Mouse (Mus musculus) lung, postnatal 25 days (tissue): ENCODE results near the gene Ficd.
"Not testable (repeated sequence)": the region's sequence is repeated elsewhere in the genome, so short reads cannot be mapped to it uniquely, and the experiment has no call there.

ENCODE experiments used
- DNase-seq: peaks from one replicate; pipeline ENCODE4 v3.0.0; 2022; ENCODE audit warnings: low spot score

Gene Ficd

GRCm38 (mm10) chr5:113775585-113775984 is 40.0 kb downstream of the Ficd start:
- no peak for DNase-seq

DNA sequence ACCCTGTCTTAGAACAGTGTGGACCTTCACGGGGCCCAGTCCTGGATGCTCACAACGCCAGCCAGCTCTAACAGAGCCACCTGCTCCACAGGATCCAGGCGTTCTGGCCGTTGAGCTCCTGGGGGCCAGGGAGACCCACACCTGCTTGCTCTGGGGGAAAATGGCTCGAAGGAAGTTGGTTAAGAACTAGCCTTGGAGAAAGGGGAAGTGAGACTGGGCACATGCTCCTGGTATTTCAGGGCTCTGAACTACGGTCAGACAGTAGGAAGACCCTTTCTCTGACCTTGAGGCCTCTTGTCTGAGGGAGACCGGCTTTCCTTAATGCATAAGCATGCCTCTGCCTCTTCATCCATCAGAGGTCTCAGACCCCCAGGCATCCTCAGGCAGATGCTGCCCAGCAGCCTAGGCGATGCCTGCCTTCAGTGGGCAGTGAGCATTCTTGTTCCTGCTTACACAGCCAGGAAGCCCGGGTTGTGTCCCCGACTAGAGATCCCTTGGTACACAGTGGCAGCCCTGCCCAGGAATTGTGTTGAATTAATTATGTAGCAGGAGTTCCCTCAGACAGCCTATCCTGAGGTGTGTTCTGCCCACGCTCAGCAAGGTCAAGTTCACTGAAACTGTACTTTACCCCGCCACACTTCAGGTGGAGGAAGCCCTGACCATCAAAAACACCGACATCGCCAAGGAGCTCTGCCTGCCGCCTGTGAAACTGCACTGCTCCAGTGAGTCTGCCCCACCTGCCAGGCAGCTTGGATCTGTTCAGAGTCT is 40.7 kb downstream of the Ficd start:
- peak; percentile 35 for DNase-seq

GRCm38 (mm10) chr5:113776896-113777226 is 41.3 kb downstream of the Ficd start:
- peak; percentile 43 for DNase-seq

GRCm38 (mm10) chr5:113777728-113778127 is 42.1 kb downstream of the Ficd start:
- DNase-seq, result not testable (repeated sequence)

DNA sequence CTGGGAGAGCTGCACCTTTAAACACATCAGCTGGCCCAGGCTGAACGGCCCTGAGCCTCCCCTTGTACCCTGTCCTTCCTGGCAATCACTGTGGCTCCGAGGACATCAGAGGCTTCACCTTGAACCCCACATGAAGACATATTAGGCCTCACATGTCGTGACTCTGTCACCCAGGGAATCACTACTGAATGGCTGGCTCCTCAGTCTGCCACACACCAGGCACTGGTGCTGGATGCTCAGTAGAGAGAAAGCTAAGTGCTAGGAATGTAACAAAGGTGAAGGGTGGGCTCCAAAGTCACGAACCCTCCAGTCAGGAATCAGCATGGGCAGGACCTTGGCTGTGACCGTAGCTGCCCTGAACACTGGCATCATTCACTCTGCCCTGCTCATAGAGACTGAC is 44.0 kb downstream of the Ficd start:
- DNase-seq, result no peak

GRCm38 (mm10) chr5:113780082-113780752 is 44.6 kb downstream of the Ficd start:
- no peak for DNase-seq

- DNase-seq, result no peak
Measured at GRCm38 (mm10) chr5:113780763-113781162, 45.2 kb downstream of the Ficd start.

DNA sequence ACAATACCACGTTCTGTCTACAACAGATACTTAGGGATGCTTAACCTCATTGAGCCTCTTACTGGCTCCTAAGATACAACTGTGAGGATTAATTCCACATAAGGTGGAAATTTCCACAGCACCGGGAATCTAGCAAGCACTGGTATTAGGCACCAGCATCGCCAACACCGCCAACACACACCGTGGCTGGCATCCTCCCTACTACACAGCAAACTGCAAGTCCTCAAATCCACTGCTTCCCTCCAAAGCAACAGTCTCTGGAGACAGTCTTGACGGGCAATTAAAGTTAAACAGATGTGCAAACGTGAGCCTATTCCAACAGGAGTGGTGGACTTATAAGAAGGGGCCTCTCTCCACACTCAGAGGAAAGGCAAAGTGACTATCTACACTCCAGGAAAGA is 45.7 kb downstream of the Ficd start:
- no peak for DNase-seq

DNA sequence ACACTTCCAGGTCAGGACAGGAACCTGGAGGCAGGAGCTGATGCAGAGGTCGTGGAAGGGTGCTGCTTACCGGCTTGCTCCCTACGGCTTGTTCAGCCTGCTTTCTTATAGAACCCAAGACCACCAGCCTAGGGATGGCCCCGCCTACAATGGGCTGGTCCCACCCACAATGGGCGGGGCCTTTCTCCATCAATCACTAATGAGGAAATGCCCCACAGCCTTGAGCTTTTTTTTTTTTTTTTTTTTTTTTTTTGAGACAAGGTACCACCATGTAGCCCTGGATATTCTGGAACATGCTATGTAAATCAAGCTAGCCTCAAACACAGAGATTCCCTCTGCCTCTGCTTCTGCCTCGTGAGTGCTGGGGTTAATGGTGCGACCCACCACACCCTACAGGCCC is 46.3 kb downstream of the Ficd start:
- no peak for DNase-seq

DNA sequence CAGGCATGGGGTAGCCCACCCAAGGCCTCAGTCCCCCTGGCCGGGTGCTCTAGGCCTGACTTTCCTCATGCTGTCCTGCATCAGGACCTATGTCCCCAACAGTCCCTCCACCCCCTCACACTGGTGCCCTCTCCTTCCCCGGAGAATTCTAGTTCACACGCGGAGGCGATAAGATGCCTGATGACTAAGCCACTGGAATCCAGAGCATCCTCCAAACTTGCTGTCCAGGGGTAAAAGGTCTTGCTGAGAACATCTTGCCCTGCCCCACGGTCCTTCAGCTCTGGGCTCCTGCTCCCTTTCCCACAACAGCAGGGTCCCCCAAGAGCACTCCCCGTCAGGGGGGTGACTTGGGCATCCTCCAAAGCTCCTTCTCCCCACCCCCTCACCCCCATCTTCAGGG is 47.0 kb downstream of the Ficd start:
- DNase-seq, result no peak

GRCm38 (mm10) chr5:113783581-113784001 is 48.0 kb downstream of the Ficd start:
- DNase-seq, result peak; percentile 31

GRCm38 (mm10) chr5:113784104-113784503 is 48.5 kb downstream of the Ficd start:
- DNase-seq, result not testable (repeated sequence)

GRCm38 (mm10) chr5:113786985-113787384 is 51.4 kb downstream of the Ficd start:
- no peak for DNase-seq

GRCm38 (mm10) chr5:113788645-113789044 is 53.0 kb downstream of the Ficd start:
- no peak for DNase-seq

GRCm38 (mm10) chr5:113789075-113789788 is 53.6 kb downstream of the Ficd start:
- no peak for DNase-seq
